Mouse (Mus musculus) hindbrain, embryonic 11.5 days (tissue): ENCODE measurements around the gene Tmem171. TPM values are rescaled to one million over a fixed set of nuclear protein-coding genes. Genes with fewer than 3 reads are reported as not detected.

Source experiments
- ATAC-seq: fragments of 200-750 bp; cut with Nextera tagmentation; 2 replicates; pipeline ENCODE4 v1.8.0; 2017; ENCODE audit warnings: mild to moderate bottlenecking, moderate TSS enrichment, moderate library complexity; ENCODE audit not compliant: low FRiP score
- DNase-seq: peaks from one replicate; pipeline ENCODE4 v3.0.0-alpha.2; 2015; ENCODE audit warnings: low spot score
- H3K27ac ChIP-seq: fragments of 300-500 bp; sonication (generic); 2 replicates; pipeline ENCODE4 v1.5.1; 2014; ENCODE audit warnings: mild to moderate bottlenecking, low read depth, low read length
- H3K27me3 ChIP-seq: fragments of 300-500 bp; sonication (generic); 2 replicates; pipeline ENCODE4 v1.6.1; 2014; ENCODE audit warnings: mild to moderate bottlenecking, low read length, moderate library complexity, mixed read lengths; ENCODE audit not compliant: control insufficient read depth, insufficient read depth
- H3K36me3 ChIP-seq: fragments of 300-500 bp; sonication (generic); 2 replicates; pipeline ENCODE4 v1.6.1; 2014; ENCODE audit warnings: mild to moderate bottlenecking, low read length, moderate library complexity, mixed read lengths; ENCODE audit not compliant: control insufficient read depth, insufficient read depth
- H3K4me1 ChIP-seq: fragments of 300-500 bp; sonication (generic); replicated peaks from 2 replicates; pipeline ENCODE4 v1.6.1; 2014; ENCODE audit warnings: low read length, mixed read lengths; ENCODE audit not compliant: control insufficient read depth, insufficient read depth
- H3K4me2 ChIP-seq: fragments of 300-500 bp; sonication (generic); replicated peaks from 2 replicates; pipeline ENCODE4 v1.6.1; 2014; ENCODE audit warnings: mild to moderate bottlenecking, low read depth, low read length
- H3K4me3 ChIP-seq: fragments of 300-500 bp; sonication (generic); 2 replicates; pipeline ENCODE4 v1.5.1; 2014; ENCODE audit warnings: low read depth, low read length
- H3K9ac ChIP-seq: fragments of 300-500 bp; sonication (generic); 2 replicates; pipeline ENCODE4 v1.6.1; 2014; ENCODE audit warnings: low read depth, low read length
- H3K9me3 ChIP-seq: fragments of 300-500 bp; sonication (generic); 2 replicates; pipeline ENCODE4 v1.6.1; 2016; ENCODE audit warnings: low read length; ENCODE audit not compliant: control insufficient read depth
- WGBS: fragments of 180-500 bp; shearing (Covaris S2); extraction: QIAGEN DNeasy Blood & Tissue Kit; methylation state at CpG from one replicate; pipeline ENCODE4 v1.1.7; 2014; 5-methylcytosine and 5-hydroxymethylcytosine counted together
- polyA plus RNA-seq: library from polyadenylated mRNA; unstranded; fragments of >200 nt; fragmentation: Nextera tagmentation; extraction: Ambion mirVana; gene quantifications from 2 replicates; pipeline ENCODE4 v1.2.1, GENCODE M21; 2014

Tmem171 gene
- polyA plus RNA-seq, 1 experiment from 2014 or later: not detected

GRCm38 (mm10) chr13:98716176-98716575 lies 21.5 kb upstream of the Tmem171 start:
- ATAC-seq: no peak
- no peak overlapping the region for H3K4me3 ChIP-seq
- no peak overlapping the region for H3K9ac ChIP-seq
- H3K4me1 ChIP-seq: no peaks in the 10 kb centered on the region
- H3K9me3 ChIP-seq: no peaks in the 10 kb centered on the region
- 89% methylated on average over 8 of the region's 8 CpGs for WGBS
- no peaks in the 10 kb centered on the region for H3K27me3 ChIP-seq
- no peaks in the 10 kb centered on the region for H3K36me3 ChIP-seq
- no peak overlapping the region for H3K27ac ChIP-seq
- no peak for DNase-seq
- no peak overlapping the region for H3K4me2 ChIP-seq

DNA sequence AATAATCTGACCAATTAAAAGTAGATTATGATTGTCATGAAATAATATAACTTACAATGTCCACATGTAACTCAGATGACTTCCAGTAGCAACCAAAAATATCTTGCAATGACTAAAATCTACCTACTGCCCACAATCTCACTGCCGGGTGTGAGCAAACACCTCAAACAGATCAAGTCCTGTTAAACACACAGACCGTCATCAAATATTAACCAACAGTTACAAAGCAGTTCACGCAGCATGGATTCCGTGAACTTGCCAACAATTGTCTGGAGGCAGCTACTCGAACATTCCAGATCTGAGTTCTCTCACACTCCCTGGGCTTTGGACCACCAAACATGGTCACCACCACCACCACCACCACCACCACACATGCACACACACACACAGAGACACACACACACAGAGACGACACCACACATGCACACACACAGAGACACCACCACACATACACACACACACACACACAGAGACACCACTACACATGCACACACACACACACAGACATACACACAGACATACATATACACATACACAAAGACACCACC lies 20.9 kb upstream of the Tmem171 start:
- no peak overlapping the region for H3K27ac ChIP-seq
- no peak overlapping the region for H3K4me3 ChIP-seq
- no peaks in the 10 kb centered on the region for H3K9me3 ChIP-seq
- H3K4me1 ChIP-seq: no peaks in the 10 kb centered on the region
- no peak for DNase-seq
- no peak for ATAC-seq
- WGBS: 82% methylated on average over 6 of the region's 6 CpGs
- no peak overlapping the region for H3K9ac ChIP-seq
- H3K4me2 ChIP-seq: no peak overlapping the region
- H3K36me3 ChIP-seq: no peaks in the 10 kb centered on the region
- no peaks in the 10 kb centered on the region for H3K27me3 ChIP-seq

- no peak overlapping the region for H3K4me2 ChIP-seq
- no peaks in the 10 kb centered on the region for H3K36me3 ChIP-seq
- no peak overlapping the region for H3K4me3 ChIP-seq
- DNase-seq: no peak
- ATAC-seq: no peak
- H3K9ac ChIP-seq: no peak overlapping the region
- no peaks in the 10 kb centered on the region for H3K4me1 ChIP-seq
- no peak overlapping the region for H3K27ac ChIP-seq
- 89% methylated on average over 1 of the region's 1 CpGs for WGBS
- H3K27me3 ChIP-seq: no peaks in the 10 kb centered on the region
- no peaks in the 10 kb centered on the region for H3K9me3 ChIP-seq
These were observed 16.0 kb upstream of the Tmem171 start for GRCm38 (mm10) chr13:98710655-98711054.

GRCm38 (mm10) chr13:98710236-98710635 lies 15.6 kb upstream of the Tmem171 start:
- no peaks in the 10 kb centered on the region for H3K4me1 ChIP-seq
- no peak overlapping the region for H3K4me2 ChIP-seq
- ATAC-seq: no peak
- H3K27ac ChIP-seq: no peak overlapping the region
- DNase-seq: no peak
- H3K27me3 ChIP-seq: no peaks in the 10 kb centered on the region
- no peak overlapping the region for H3K9ac ChIP-seq
- 81% methylated on average over 8 of the region's 8 CpGs for WGBS
- H3K36me3 ChIP-seq: no peaks in the 10 kb centered on the region
- H3K9me3 ChIP-seq: no peaks in the 10 kb centered on the region
- no peak overlapping the region for H3K4me3 ChIP-seq

- no peak overlapping the region for H3K27ac ChIP-seq
- no peaks in the 10 kb centered on the region for H3K4me1 ChIP-seq
- DNase-seq (no peak), ATAC-seq (no peak)
- H3K9ac ChIP-seq: no peak overlapping the region
- H3K4me3 ChIP-seq: no peak overlapping the region
- no peaks in the 10 kb centered on the region for H3K9me3 ChIP-seq
- H3K27me3 ChIP-seq: no peaks in the 10 kb centered on the region
- 82% methylated on average over 4 of the region's 4 CpGs for WGBS
- no peaks in the 10 kb centered on the region for H3K36me3 ChIP-seq
- H3K4me2 ChIP-seq: no peak overlapping the region
These were observed 10.9 kb upstream of the Tmem171 start for GRCm38 (mm10) chr13:98705501-98705900.

DNA sequence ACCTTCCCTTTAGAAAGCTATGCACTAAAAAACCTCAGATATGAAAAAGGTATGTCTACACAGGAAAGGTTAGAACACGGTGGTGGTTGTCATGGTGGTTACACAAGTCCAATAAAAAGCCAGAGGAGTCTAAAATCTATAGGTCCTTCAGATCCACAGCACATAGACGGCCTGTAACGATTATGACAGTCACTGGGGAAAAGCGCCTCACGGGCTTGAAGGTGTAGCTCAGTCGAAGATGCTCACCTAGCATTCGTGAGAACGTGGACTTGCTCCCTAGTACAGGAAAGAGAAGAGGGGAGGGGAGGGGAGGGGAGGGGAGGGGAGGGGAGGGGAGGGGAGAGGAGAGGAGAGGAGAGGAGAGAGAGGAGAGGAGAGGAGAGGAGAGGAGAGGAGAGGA lies 9.2 kb upstream of the Tmem171 start:
- ATAC-seq: no peak
- no peak overlapping the region for H3K4me3 ChIP-seq
- H3K9me3 ChIP-seq: no peaks in the 10 kb centered on the region
- 86% methylated on average over 8 of the region's 8 CpGs for WGBS
- H3K4me2 ChIP-seq: no peak overlapping the region
- no peak overlapping the region for H3K27ac ChIP-seq
- H3K36me3 ChIP-seq: no peaks in the 10 kb centered on the region
- no peaks in the 10 kb centered on the region for H3K27me3 ChIP-seq
- no peak for DNase-seq
- no peaks in the 10 kb centered on the region for H3K4me1 ChIP-seq
- no peak overlapping the region for H3K9ac ChIP-seq

GRCm38 (mm10) chr13:98702361-98702760 lies 7.7 kb upstream of the Tmem171 start:
- Histone ChIP-seq H3K9me3 (no peaks in the 10 kb centered on the region), H3K27me3 (no peaks in the 10 kb centered on the region), H3K4me3 (no peak overlapping the region), H3K4me1 (no peaks in the 10 kb centered on the region), H3K36me3 (no peaks in the 10 kb centered on the region), H3K4me2 (no peak overlapping the region), H3K9ac (no peak overlapping the region), H3K27ac (no peak overlapping the region)
- 94% methylated on average over 8 of the region's 8 CpGs for WGBS
- ATAC-seq (no peak), DNase-seq (no peak)

GRCm38 (mm10) chr13:98701309-98701675 lies 6.7 kb upstream of the Tmem171 start:
- Histone ChIP-seq H3K9ac (no peak overlapping the region), H3K4me2 (no peak overlapping the region), H3K27ac (no peak overlapping the region), H3K4me1 (no peaks in the 10 kb centered on the region), H3K27me3 (no peaks in the 10 kb centered on the region; the same call in 1 of the 2 replicates), H3K9me3 (no peaks in the 10 kb centered on the region), H3K36me3 (no peaks in the 10 kb centered on the region), H3K4me3 (no peak overlapping the region)
- ATAC-seq: no peak
- 81% methylated on average over 5 of the region's 5 CpGs for WGBS
- DNase-seq: no peak

- no peak overlapping the region for H3K9ac ChIP-seq
- H3K9me3 ChIP-seq: no peaks in the 10 kb centered on the region
- DNase-seq (no peak), ATAC-seq (no peak)
- H3K4me3 ChIP-seq: no peak overlapping the region
- H3K4me2 ChIP-seq: no peak overlapping the region
- H3K36me3 ChIP-seq: no peaks in the 10 kb centered on the region
- 70% methylated on average over 10 of the region's 10 CpGs for WGBS
- no peaks in the 10 kb centered on the region for H3K4me1 ChIP-seq
- no peak overlapping the region for H3K27ac ChIP-seq
- peaks cover 1% of the 10 kb centered on the region; the same call in 1 of the 2 replicates for H3K27me3 ChIP-seq
These were observed 6.2 kb upstream of the Tmem171 start for GRCm38 (mm10) chr13:98700661-98701308.
